In genomic region chrX:73897959-73898358, GRCm38 (mm10) we compare ENCODE assay signal across 24 mouse cellular contexts. TPM values are rescaled to one million over a fixed set of nuclear protein-coding genes. Genes with fewer than 3 reads are reported as not detected.
DNase-seq lines count a peak whose midpoint lies in the region; ATAC-seq and TF ChIP-seq lines count a peak whose summit lies in the region.
"Had no signal": no experiment of that assay in that cellular context is flagged by ENCODE, and none has a peak within 500 bp of the region (broad histone marks: within the 10 kb centered on the region; RNA-seq: fewer than 3 reads in every experiment).

No protein-coding gene starts in this region.

- H3K4me2 ChIP-seq in intestine, postnatal 0 days (replicated peaks; ENCODE audit: low read depth), result no peak overlapping the region
- H3K4me2 ChIP-seq in intestine, embryonic 15.5 days (replicated peaks), result no peak overlapping the region
- no peak overlapping the region for H3K4me2 ChIP-seq in lung, embryonic 14.5 days
- H3K4me2 ChIP-seq: kidney, embryonic 15.5 days; liver, embryonic 11.5 days had no signal

- no peak for TF ChIP-seq EP300 in MEL (IDR thresholded peaks at IDR 0.05; ENCODE audit: low read depth in 1 of 2, low read length in 2 of 2)

- H3K27ac ChIP-seq in intestine, postnatal 0 days (ENCODE audit: low read depth, low read length), result no peak overlapping the region
- no peak overlapping the region for H3K27ac ChIP-seq in intestine, embryonic 15.5 days
- H3K27ac ChIP-seq in lung, embryonic 14.5 days (ENCODE audit: low read depth), result no peak overlapping the region
- no peak overlapping the region for H3K27ac ChIP-seq in MEL (ENCODE audit: control insufficient read depth, low read depth, low read length)
- H3K27ac ChIP-seq in cortical plate, adult 2 months (ENCODE audit: insufficient read depth, low read length), result no peak overlapping the region
- H3K27ac ChIP-seq: kidney, embryonic 15.5 days; limb, embryonic 10.5 days; midbrain, embryonic 10.5 days had no signal

- H3K36me3 ChIP-seq in intestine, postnatal 0 days (ENCODE audit: control insufficient read depth, insufficient read depth), result no peaks in the 10 kb centered on the region
- no peaks in the 10 kb centered on the region for H3K36me3 ChIP-seq in intestine, embryonic 15.5 days
- no peaks in the 10 kb centered on the region for H3K36me3 ChIP-seq in lung, embryonic 14.5 days (ENCODE audit: insufficient read depth)
- no peaks in the 10 kb centered on the region for H3K36me3 ChIP-seq in MEL (ENCODE audit: control insufficient read depth in 1 of 2, insufficient read depth in 2 of 2, low read length in 2 of 2)
- H3K36me3 ChIP-seq: kidney, embryonic 15.5 days; limb, embryonic 10.5 days; midbrain, embryonic 10.5 days had no signal

- no peak for ATAC-seq in intestine, postnatal 0 days
- ATAC-seq in intestine, embryonic 15.5 days, result no peak
- no peak for ATAC-seq in lung, embryonic 14.5 days (ENCODE audit: insufficient read depth)
- ATAC-seq: inflammation-experienced regulatory T-cells, adult 6 months had no signal

- H3K9ac ChIP-seq in intestine, postnatal 0 days (ENCODE audit: low read depth, low read length), result no peak overlapping the region
- H3K9ac ChIP-seq in intestine, embryonic 15.5 days, result no peak overlapping the region
- no peak overlapping the region for H3K9ac ChIP-seq in lung, embryonic 14.5 days
- no peak overlapping the region for H3K9ac ChIP-seq in MEL (ENCODE audit: control insufficient read depth, low read depth, low read length, poor library complexity, severe bottlenecking)
- H3K9ac ChIP-seq: kidney, embryonic 15.5 days had no signal

- 80% methylated on average over 3 of the region's 3 CpGs for WGBS in intestine, postnatal 0 days
- WGBS in intestine, embryonic 15.5 days, result 74% methylated on average over 3 of the region's 3 CpGs
- WGBS in lung, embryonic 14.5 days, result 62% methylated on average over 3 of the region's 3 CpGs

- no peak for TF ChIP-seq POLR2A in MEL (IDR thresholded peaks at IDR 0.05; ENCODE audit: control insufficient read depth in 1 of 2, insufficient read depth in 1 of 2, low read depth in 1 of 2, low read length in 2 of 2, poor library complexity in 1 of 2)
- no peak for TF ChIP-seq POLR2A in cortical plate, adult 2 months (IDR thresholded peaks at IDR 0.05; ENCODE audit: extremely low read depth, insufficient read depth, low read length)

- H3K4me1 ChIP-seq in intestine, postnatal 0 days (replicated peaks; ENCODE audit: control insufficient read depth, insufficient read depth, low read length), result no peaks in the 10 kb centered on the region
- H3K4me1 ChIP-seq in intestine, embryonic 15.5 days (replicated peaks), result no peaks in the 10 kb centered on the region
- no peaks in the 10 kb centered on the region for H3K4me1 ChIP-seq in lung, embryonic 14.5 days (ENCODE audit: insufficient read depth)
- no peaks in the 10 kb centered on the region for H3K4me1 ChIP-seq in MEL (ENCODE audit: control insufficient read depth in 1 of 2, insufficient read depth in 2 of 2, low read length in 2 of 2)
- no peaks in the 10 kb centered on the region for H3K4me1 ChIP-seq in cortical plate, adult 2 months (ENCODE audit: control insufficient read depth, insufficient read depth, low read length)
- H3K4me1 ChIP-seq: kidney, embryonic 15.5 days; limb, embryonic 10.5 days; midbrain, embryonic 10.5 days had no signal

- no peak for DNase-seq in lung, embryonic 14.5 days
- DNase-seq in lung, postnatal 36 days, result no peak
- DNase-seq in MEL (ENCODE audit: low read depth, low spot score), result no peak
- DNase-seq in thymus, adult 18-20 months, result no peak
- DNase-seq in kidney, adult 11 months, result no peak
- DNase-seq: adrenal gland, postnatal 25 days; cerebellum, adult 18-20 months; cerebellum, postnatal 25 days; gastrocnemius, postnatal 14 days; heart, adult 18-20 months; lung, postnatal 14 days; spleen, adult 18-20 months had no signal

- no peaks in the 10 kb centered on the region for H3K27me3 ChIP-seq in intestine, postnatal 0 days (replicated peaks; ENCODE audit: control insufficient read depth, insufficient read depth, low read length)
- no peaks in the 10 kb centered on the region for H3K27me3 ChIP-seq in intestine, embryonic 15.5 days (replicated peaks)
- H3K27me3 ChIP-seq in lung, embryonic 14.5 days (ENCODE audit: insufficient read depth, low read length), result no peaks in the 10 kb centered on the region
- no peaks in the 10 kb centered on the region for H3K27me3 ChIP-seq in MEL (ENCODE audit: control insufficient read depth in 1 of 2, insufficient read depth in 2 of 2, low read length in 2 of 2)

- TF ChIP-seq CTCF in intestine, postnatal 0 days (IDR thresholded peaks at IDR 0.05; ENCODE audit: low read depth), result peak; percentile 49
- TF ChIP-seq CTCF in lung, embryonic 14.5 days (IDR thresholded peaks at IDR 0.05; ENCODE audit: low read depth), result 0 out of 2 replicates have a peak, but pooled peaks have one; percentile 32
- TF ChIP-seq CTCF in MEL (IDR thresholded peaks at IDR 0.05 in 2 of 3, conservative IDR thresholded peaks at IDR 0.05 in 1 of 3; ENCODE audit: control insufficient read depth in 1 of 3, insufficient read depth in 1 of 3, low read depth in 2 of 3, low read length in 3 of 3, poor library complexity in 1 of 3, severe bottlenecking in 1 of 3), result peak in 1 of 3 experiments; percentile 32; a peak in 3 of 6 replicates
- TF ChIP-seq CTCF in cortical plate, adult 2 months (IDR thresholded peaks at IDR 0.05; ENCODE audit: extremely low read depth, insufficient read depth, low read length), result 0 out of 2 replicates have a peak, but pooled peaks have one; percentile 22

- no peak for TF ChIP-seq RAD21 in MEL (IDR thresholded peaks at IDR 0.05; ENCODE audit: low read depth, low read length)

- no peak overlapping the region for H3K4me3 ChIP-seq in intestine, postnatal 0 days (ENCODE audit: low read depth, low read length)
- no peak overlapping the region for H3K4me3 ChIP-seq in intestine, embryonic 15.5 days (replicated peaks)
- H3K4me3 ChIP-seq in lung, embryonic 14.5 days (ENCODE audit: low read depth, low read length), result no peak overlapping the region
- no peak overlapping the region for H3K4me3 ChIP-seq in MEL (ENCODE audit: control insufficient read depth in 1 of 2, insufficient read depth in 1 of 2, low read depth in 2 of 2, low read length in 2 of 2)
- H3K4me3 ChIP-seq in cortical plate, adult 2 months (ENCODE audit: insufficient read depth, low read length), result no peak overlapping the region
- H3K4me3 ChIP-seq: kidney, embryonic 15.5 days; limb, embryonic 10.5 days; midbrain, embryonic 10.5 days had no signal

- H3K9me3 ChIP-seq in intestine, postnatal 0 days (ENCODE audit: control insufficient read depth), result no peaks in the 10 kb centered on the region
- H3K9me3 ChIP-seq in intestine, embryonic 15.5 days, result no peaks in the 10 kb centered on the region
- H3K9me3 ChIP-seq in lung, embryonic 14.5 days (ENCODE audit: low read depth, low read length), result no peaks in the 10 kb centered on the region
- no peaks in the 10 kb centered on the region for H3K9me3 ChIP-seq in MEL (replicated peaks; ENCODE audit: insufficient read depth, low read length)
- H3K9me3 ChIP-seq: kidney, embryonic 15.5 days; limb, embryonic 10.5 days; midbrain, embryonic 10.5 days had no signal

- H3K79me2 ChIP-seq in MEL (ENCODE audit: control insufficient read depth, insufficient read depth, low read length, poor library complexity), result no peaks in the 10 kb centered on the region

RNA-seq across cellular contexts. Expression of gene L1cam, which starts 2.1 kb away (rescaled TPM):
- 3.1 and 3.2 TPM in 2 replicates for polyA plus RNA-seq in intestine, postnatal 0 days (2015; fragmentation: Nextera tagmentation; extraction: Ambion mirVana)
- polyA plus RNA-seq in intestine, embryonic 15.5 days (2015; fragmentation: Nextera tagmentation; extraction: Ambion mirVana), result 9.0 and 9.4 TPM in 2 replicates
- 1.5 and 2.8 TPM in 2 replicates for polyA plus RNA-seq in lung, embryonic 14.5 days (2014; fragmentation: Nextera tagmentation; extraction: Ambion mirVana)
- total RNA-seq in MEL (2012; rRNA removed), result 0.52 and 0.73 TPM in 2 replicates
- polyA plus RNA-seq in MEL (2012; ENCODE audit: insufficient read depth in 1 of 2, insufficient read length in 2 of 2, low read depth in 1 of 2, low replicate concordance in 2 of 2, missing spikeins in 1 of 2), result under 1 TPM in 1 of 2 experiments, not detected in 1; 0.96 TPM
- polyA plus RNA-seq in cortical plate, adult 2 months (2012; rRNA removed), result 91.8 and 97.1 TPM in 2 replicates

RNA-seq across cellular contexts. Expression of gene Avpr2, which starts 6.1 kb away (rescaled TPM):
- polyA plus RNA-seq in intestine, postnatal 0 days (2015; fragmentation: Nextera tagmentation; extraction: Ambion mirVana), result 0.12 TPM in 1 of 2 replicates, not detected in the other
- polyA plus RNA-seq in intestine, embryonic 15.5 days (2015; fragmentation: Nextera tagmentation; extraction: Ambion mirVana), result 0.05 and 0.25 TPM in 2 replicates
- polyA plus RNA-seq in lung, embryonic 14.5 days (2014; fragmentation: Nextera tagmentation; extraction: Ambion mirVana), result not detected in 2 replicates
- total RNA-seq in MEL (2012; rRNA removed), result 0.10 and 0.35 TPM in 2 replicates
- under 1 TPM in 1 of 2 experiments, not detected in 1; 0.49 TPM for polyA plus RNA-seq in MEL (2012; ENCODE audit: insufficient read depth in 1 of 2, insufficient read length in 2 of 2, low read depth in 1 of 2, low replicate concordance in 2 of 2, missing spikeins in 1 of 2)
- not detected in 2 replicates for polyA plus RNA-seq in cortical plate, adult 2 months (2012; rRNA removed)
- total RNA-seq: adrenal gland, postnatal 25 days; gastrocnemius, postnatal 14 days; heart, adult 18-20 months; left cerebral cortex, adult 18-20 months had no signal
- polyA plus RNA-seq: forebrain, embryonic 11.5 days; frontal cortex, adult 2 months; heart, embryonic 14.5 days had no signal

RNA-seq across cellular contexts. Expression of gene Arhgap4, which starts 23.7 kb away (rescaled TPM):
- polyA plus RNA-seq in intestine, postnatal 0 days (2015; fragmentation: Nextera tagmentation; extraction: Ambion mirVana), result 2.5 and 2.7 TPM in 2 replicates
- polyA plus RNA-seq in intestine, embryonic 15.5 days (2015; fragmentation: Nextera tagmentation; extraction: Ambion mirVana), result 3.7 and 4.1 TPM in 2 replicates
- polyA plus RNA-seq in lung, embryonic 14.5 days (2014; fragmentation: Nextera tagmentation; extraction: Ambion mirVana), result 2.6 TPM in 2 replicates
- total RNA-seq in MEL (2012; rRNA removed), result 9.6 and 10.3 TPM in 2 replicates
- 10 to 100 TPM in 1 of 2 experiments, not detected in 1; 24.5 TPM for polyA plus RNA-seq in MEL (2012; ENCODE audit: insufficient read depth in 1 of 2, insufficient read length in 2 of 2, low read depth in 1 of 2, low replicate concordance in 2 of 2, missing spikeins in 1 of 2)
- 6.5 and 7.9 TPM in 2 replicates for polyA plus RNA-seq in cortical plate, adult 2 months (2012; rRNA removed)

RNA-seq across cellular contexts. Expression of gene Naa10, which starts 23.8 kb away (rescaled TPM):
- polyA plus RNA-seq in intestine, postnatal 0 days (2015; fragmentation: Nextera tagmentation; extraction: Ambion mirVana), result 76.6 and 76.7 TPM in 2 replicates
- 163 and 169 TPM in 2 replicates for polyA plus RNA-seq in intestine, embryonic 15.5 days (2015; fragmentation: Nextera tagmentation; extraction: Ambion mirVana)
- polyA plus RNA-seq in lung, embryonic 14.5 days (2014; fragmentation: Nextera tagmentation; extraction: Ambion mirVana), result 137 and 146 TPM in 2 replicates
- total RNA-seq in MEL (2012; rRNA removed), result 155 and 174 TPM in 2 replicates
- polyA plus RNA-seq in MEL (2012; ENCODE audit: insufficient read depth in 1 of 2, insufficient read length in 2 of 2, low read depth in 1 of 2, low replicate concordance in 2 of 2, missing spikeins in 1 of 2), result 100 to 1,000 TPM; 253 to 417 TPM
- polyA plus RNA-seq in cortical plate, adult 2 months (2012; rRNA removed), result 74.5 and 80.4 TPM in 2 replicates

RNA-seq across cellular contexts. Expression of gene Renbp, which starts 32.7 kb away (rescaled TPM):
- 788 and 922 TPM in 2 replicates for polyA plus RNA-seq in intestine, postnatal 0 days (2015; fragmentation: Nextera tagmentation; extraction: Ambion mirVana)
- 154 and 197 TPM in 2 replicates for polyA plus RNA-seq in intestine, embryonic 15.5 days (2015; fragmentation: Nextera tagmentation; extraction: Ambion mirVana)
- polyA plus RNA-seq in lung, embryonic 14.5 days (2014; fragmentation: Nextera tagmentation; extraction: Ambion mirVana), result 28.9 and 33.6 TPM in 2 replicates
- total RNA-seq in MEL (2012; rRNA removed), result 18.8 and 22.7 TPM in 2 replicates
- 10 to 100 TPM in 1 of 2 experiments, not detected in 1; 38.0 TPM for polyA plus RNA-seq in MEL (2012; ENCODE audit: insufficient read depth in 1 of 2, insufficient read length in 2 of 2, low read depth in 1 of 2, low replicate concordance in 2 of 2, missing spikeins in 1 of 2)
- polyA plus RNA-seq in cortical plate, adult 2 months (2012; rRNA removed), result 6.7 and 8.7 TPM in 2 replicates
